Mouse (Mus musculus) C3H10T1/2 (cell line): Measurements from ENCODE around the gene Trim12a. TPM values are rescaled to one million over a fixed set of nuclear protein-coding genes. Genes with fewer than 3 reads are reported as not detected.

Experiments
- polyA plus RNA-seq, 2 experiments: library from polyadenylated mRNA; unstranded; fragments of >200 nt; fragmentation: generic; extraction: Trizol; gene quantifications; one replicate each; pipeline ENCODE4 v1.2.1; 2012; ENCODE audit warnings: missing spikeins in 2 of 2

Gene Trim12a
- under 1 TPM in 1 of 2 experiments, not detected in 1; 0.01 TPM for polyA plus RNA-seq

GRCm38 (mm10) chr7:104315369-104316080 is at the start of gene Trim12a:
TSS of gene Trim12a (minus strand) at chr7:104315466.

GRCm38 (mm10) chr7:104352717-104353599 is 37.7 kb upstream of the Trim12a start, which contains the start of gene Trim12c:
TSS of gene Trim12c (minus strand) at chr7:104353362.

GRCm38 (mm10) chr7:104329171-104329570 is 13.9 kb upstream of the Trim12a start, which contains the start of gene Trim34b:
TSS of gene Trim34b (plus strand) at chr7:104329471.

GRCm38 (mm10) chr7:104287576-104288443 is 27.5 kb downstream of the Trim12a start, which contains the start of gene Trim5:
TSS of gene Trim5 (minus strand) at chr7:104288094.

Other genes with a start within 250 kb of the Trim12a start
- not detected for gene Olfr644, start 243.6 kb downstream of the Trim12a start, polyA plus RNA-seq
- gene Olfr645, start 230.0 kb downstream of the Trim12a start, polyA plus RNA-seq = not detected
- not detected for gene Olfr646, start 210.6 kb downstream of the Trim12a start, polyA plus RNA-seq
- not detected for gene Ubqln5, start 185.6 kb downstream of the Trim12a start, polyA plus RNA-seq
- not detected for gene Olfr643, start 178.1 kb downstream of the Trim12a start, polyA plus RNA-seq
- not detected for gene Ubqln3, start 172.2 kb downstream of the Trim12a start, polyA plus RNA-seq
- not detected for gene Ubqlnl, start 164.9 kb downstream of the Trim12a start, polyA plus RNA-seq
- gene Olfm5, start 150.6 kb downstream of the Trim12a start, polyA plus RNA-seq = not detected
- gene Olfr648, start 132.1 kb downstream of the Trim12a start, polyA plus RNA-seq = under 1 TPM in 1 of 2 experiments, not detected in 1; 0.01 TPM
- gene Olfr649, start 119.5 kb downstream of the Trim12a start, polyA plus RNA-seq = not detected
- under 1 TPM; 0.07 to 0.15 TPM for gene Trim6, start 96.7 kb downstream of the Trim12a start, polyA plus RNA-seq
- under 1 TPM; 0.01 to 0.54 TPM for gene Trim34a, start 71.0 kb downstream of the Trim12a start, polyA plus RNA-seq
- gene Trim5, start 27.4 kb downstream of the Trim12a start, polyA plus RNA-seq = not detected
- under 1 TPM in 1 of 2 experiments, not detected in 1; 0.92 TPM for gene Trim34b, start 14.0 kb upstream of the Trim12a start, polyA plus RNA-seq
- gene Trim12c, start 37.9 kb upstream of the Trim12a start, polyA plus RNA-seq = 1 to 10 TPM in 1 of 2 experiments, under 1 TPM in 1; 0.13 to 3.7 TPM
- gene Trim30b, start 54.4 kb upstream of the Trim12a start, polyA plus RNA-seq = not detected
- gene Trim30c, start 85.4 kb upstream of the Trim12a start, polyA plus RNA-seq = not detected
- gene Trim30a, start 149.7 kb upstream of the Trim12a start, polyA plus RNA-seq = 1 to 10 TPM in 1 of 2 experiments, not detected in 1; 1.7 TPM
- under 1 TPM in 1 of 2 experiments, not detected in 1; 0.73 TPM for gene Trim30d, start 192.4 kb upstream of the Trim12a start, polyA plus RNA-seq
- not detected for gene Olfr651, start 234.7 kb upstream of the Trim12a start, polyA plus RNA-seq
- not detected for gene Olfr652, start 245.4 kb upstream of the Trim12a start, polyA plus RNA-seq